Mouse (Mus musculus) hematopoietic stem cell, adult 5-6 weeks (primary cell): Measurements from ENCODE around the gene Isy1. TPM values are rescaled to one million over a fixed set of nuclear protein-coding genes. Genes with fewer than 3 reads are reported as not detected.

ENCODE experiments used
- ATAC-seq, 2 experiments: fragments of 125-278 bp in 1 of 2; replicated peaks in 1 of 2; 2 replicates each; pipeline ENCODE4 v1.8.0; 2016 to 2017; ENCODE audit warnings: inconsistent platforms in 2 of 2, mild to moderate bottlenecking in 2 of 2, moderate number of reproducible peaks in 2 of 2, low read depth in 1 of 2, moderate TSS enrichment in 1 of 2; ENCODE audit not compliant: low FRiP score in 2 of 2, poor library complexity in 2 of 2, severe bottlenecking in 2 of 2, insufficient read depth in 1 of 2, low TSS enrichment in 1 of 2
- total RNA-seq: library from RNA; stranded (forward); fragments of 172-1452, 232-1000 nt; gene quantifications from 2 replicates; pipeline ENCODE4 v1.2.3, GENCODE M21; 2017

Gene Isy1
- total RNA-seq, 1 experiment from 2014 or later: 197 TPM

DNA sequence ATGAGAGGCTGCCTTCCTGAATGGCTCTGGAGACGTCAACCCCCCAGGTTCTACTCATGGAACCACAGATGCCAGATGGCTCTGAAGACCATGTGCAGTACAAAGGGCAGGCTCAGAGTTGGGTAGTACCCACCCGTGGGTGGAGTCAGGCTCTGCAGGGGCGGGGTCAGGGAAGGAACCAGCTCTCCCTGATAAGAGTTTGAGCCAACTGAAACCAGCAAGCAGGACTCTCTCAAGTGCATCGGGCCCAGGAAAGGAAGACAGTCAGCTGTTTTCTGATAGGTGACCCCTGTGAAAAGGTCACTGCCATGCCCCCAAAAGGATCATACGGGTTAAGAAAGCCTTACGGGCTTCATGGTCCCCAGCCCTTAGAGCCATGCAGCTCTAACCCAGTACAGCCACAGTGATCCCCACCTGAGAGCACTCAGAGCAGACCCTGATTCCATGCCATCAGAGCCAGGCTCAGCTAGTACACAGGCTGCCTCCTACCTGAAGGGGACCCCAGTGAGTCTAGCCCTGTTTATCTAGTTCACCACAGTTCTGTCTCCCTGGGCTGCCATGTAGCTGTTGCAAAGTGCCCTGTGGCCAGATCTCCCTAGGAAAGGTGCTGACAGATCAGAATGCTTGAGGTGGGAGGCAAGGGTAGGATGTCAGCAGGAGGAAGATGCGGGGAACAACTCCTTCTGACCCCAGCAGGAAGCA is 47.7 kb downstream of the Isy1 start:
- peak; percentile 72 to 73 for ATAC-seq

DNA sequence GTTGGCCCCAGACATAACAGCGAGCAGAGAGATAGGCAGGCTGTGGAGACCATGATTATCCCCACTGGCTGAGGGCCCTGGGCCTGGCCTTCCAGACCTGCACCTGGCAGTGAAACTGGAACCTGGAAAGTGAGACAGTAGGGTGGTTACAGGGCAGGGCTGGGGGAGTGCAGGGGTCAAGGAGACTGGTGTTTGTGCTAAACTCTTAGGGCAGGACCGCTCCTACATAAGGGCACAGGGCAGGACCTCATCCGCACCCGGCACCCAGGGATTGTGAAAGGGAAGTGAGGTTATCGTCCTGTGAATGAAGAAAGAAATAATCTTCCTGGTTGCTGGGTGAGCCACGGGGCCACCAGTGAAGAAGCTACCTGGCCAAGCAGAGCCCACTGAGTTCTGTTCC is 48.8 kb downstream of the Isy1 start:
- ATAC-seq: no peak

DNA sequence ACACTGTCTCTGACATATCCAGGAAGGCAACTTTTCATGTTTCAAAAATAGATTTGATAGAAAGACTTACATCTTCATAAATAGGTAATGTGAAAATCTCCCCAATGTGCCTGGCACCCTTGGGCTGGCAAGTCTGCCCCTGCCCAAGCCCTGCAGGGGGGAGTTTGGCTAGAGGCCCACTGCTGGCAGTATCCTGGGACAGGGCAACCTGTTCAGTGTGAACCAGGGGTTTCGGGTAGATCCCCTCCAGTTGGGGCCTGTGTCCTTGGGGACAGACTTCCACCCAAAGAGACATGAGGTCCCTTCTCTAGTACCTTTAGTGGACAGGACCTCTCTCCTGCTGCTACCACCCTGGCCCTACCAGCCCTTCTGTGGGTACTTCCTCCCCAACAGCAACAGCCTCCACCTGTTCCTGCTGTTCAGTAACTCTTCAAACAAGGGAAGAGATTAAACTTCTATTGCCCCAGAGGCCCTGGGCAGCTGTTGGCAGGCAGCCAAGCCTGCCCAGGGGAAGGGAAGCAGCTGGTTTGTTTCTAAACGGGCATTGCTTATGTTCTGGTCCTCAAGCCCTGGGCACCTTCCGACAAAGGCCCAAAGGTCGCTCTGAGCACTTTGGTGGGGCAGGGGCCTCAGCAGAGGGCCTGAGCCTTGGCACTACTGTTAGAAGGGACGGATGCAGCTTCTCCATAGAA is 49.6 kb downstream of the Isy1 start:
- peak; percentile 57 to 68 for ATAC-seq

DNA sequence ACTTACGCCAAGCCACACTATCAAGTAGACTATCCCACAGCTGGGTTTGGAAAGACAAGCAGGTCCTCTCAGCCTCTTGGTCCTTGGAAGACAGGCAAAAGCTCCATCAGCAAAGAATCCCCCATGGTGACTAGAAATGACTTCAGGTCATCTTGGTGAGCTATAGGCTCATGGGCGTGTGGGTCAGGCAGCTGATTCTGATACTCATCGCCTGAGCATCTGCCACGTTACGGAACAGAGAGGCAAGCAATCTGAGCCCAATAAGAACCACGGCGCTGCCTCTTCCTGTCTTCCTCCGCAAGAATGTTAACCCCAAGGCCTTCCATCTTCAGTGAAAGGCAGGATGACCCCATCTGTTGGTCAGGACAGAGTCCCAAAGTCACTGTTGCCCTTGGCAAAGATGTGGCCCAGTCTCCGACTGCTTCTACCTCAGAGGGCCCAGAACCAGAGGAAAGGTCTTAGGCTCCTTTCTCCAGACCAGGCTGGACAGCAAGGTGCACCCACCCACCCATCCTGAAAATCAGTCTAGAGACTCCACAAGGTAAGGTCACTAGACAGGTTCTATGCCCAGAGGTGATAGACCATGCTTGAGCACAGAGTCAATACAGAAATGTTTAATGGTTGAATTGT is 50.2 kb downstream of the Isy1 start:
- ATAC-seq: no peak

DNA sequence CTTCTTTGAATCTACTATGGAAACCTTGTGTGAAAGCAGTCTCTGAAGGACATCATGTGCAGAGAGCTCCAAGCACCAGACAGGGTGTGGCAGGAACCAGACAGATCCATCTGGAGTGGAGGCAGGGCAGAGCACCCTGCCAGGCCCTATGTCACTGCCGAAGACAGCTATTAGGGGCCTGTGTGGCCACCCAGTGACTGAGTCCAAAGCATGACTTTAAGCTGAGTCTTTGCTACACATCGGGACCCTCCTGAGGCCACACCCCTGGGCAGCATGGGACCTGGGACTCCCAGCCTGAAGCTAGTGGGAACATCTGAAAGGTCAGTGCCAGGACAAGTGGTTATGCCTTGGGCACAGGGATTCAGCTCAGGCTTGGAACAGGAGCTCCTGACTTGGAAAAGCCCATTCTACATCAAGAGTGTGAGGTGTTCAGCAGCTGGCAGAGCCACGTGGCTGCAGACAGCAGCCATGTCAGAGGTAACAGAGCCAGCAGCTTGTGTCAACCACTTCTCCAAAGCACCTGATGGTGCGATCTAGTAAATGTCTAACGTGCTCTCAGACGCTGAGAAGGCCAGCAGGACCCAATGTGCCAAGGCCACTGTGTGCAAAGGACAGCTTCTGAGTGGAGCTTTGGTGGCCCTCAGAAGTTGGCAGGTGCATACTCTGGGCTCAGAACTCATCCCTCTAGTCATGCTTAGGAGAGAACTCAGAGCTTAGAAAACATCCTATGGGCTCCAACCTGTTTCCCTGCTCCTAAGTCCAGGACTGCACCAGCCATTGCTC is 51.3 kb downstream of the Isy1 start:
- no peak for ATAC-seq

DNA sequence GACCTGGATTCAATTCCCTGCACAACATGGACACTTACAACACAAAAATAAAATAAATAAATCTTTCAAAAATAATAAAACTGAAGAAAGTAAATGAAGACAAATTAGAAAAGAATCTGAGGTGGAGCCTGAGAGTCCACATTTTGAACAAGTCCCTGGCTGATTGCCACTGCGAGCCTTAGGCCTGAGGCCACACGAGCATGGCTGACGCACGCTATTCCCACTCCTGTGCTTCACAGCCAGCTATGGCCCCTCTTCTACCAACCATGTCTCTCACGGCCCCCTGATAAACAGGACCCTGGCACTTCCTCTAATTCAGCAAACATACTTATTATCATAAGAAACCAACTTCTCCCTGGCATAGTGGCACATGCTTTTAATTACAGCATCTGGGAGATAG is 52.0 kb downstream of the Isy1 start:
- ATAC-seq: no peak

DNA sequence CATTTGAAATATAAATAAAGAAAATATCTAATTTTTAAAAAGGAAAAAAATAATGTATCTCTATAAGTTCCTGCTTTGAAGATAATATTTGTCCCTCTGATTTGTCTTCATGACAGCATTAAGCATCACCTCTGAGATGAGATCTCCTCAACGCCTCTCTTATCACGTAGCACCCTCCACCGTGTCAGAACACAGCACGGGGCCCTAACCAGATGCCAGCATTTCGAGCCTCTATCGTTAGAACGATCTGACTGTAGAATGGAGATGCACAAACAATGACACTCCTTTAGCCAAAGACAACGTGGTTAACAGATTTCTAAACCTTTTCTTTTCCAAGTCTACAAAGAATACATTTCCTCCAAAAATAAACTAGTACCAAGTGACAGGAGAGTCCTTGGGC is 54.6 kb downstream of the Isy1 start:
- ATAC-seq: no peak

DNA sequence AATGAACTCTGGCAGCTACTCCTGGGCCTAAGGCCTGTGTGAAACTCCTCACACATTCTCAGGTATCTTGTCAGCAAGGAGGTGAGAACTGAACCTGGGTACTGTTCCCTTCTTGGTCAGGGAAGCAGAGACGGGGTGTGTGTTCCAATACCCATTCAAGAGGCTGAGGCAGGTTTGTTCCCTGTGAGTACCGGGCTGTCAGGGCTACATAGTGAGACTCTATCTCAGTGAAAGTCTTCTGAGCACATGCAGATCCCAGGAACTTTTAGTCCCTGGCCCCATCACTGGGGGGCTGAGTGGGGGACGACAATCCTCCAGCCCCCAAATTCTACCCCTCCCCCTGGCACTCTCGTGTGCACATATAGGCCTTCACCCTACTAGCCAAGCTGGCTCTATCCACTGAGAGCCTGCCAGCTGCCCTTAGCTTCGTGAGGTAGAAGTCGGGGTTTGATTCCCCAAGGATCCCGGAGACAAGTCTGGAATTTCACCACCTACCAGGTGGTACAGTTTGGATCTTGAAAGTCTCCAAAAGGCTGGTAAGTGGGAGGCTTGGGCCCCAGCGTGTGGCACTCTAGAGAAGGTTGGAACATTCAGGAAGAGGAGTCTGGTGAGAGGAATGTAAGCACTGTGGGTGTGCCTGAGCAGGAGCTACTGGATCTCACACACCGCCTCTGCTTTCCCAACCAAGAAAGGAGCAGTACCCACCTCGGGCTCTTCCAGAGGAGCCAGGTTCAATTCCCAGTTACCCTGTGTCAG is 57.9 kb downstream of the Isy1 start:
- ATAC-seq: no peak

DNA sequence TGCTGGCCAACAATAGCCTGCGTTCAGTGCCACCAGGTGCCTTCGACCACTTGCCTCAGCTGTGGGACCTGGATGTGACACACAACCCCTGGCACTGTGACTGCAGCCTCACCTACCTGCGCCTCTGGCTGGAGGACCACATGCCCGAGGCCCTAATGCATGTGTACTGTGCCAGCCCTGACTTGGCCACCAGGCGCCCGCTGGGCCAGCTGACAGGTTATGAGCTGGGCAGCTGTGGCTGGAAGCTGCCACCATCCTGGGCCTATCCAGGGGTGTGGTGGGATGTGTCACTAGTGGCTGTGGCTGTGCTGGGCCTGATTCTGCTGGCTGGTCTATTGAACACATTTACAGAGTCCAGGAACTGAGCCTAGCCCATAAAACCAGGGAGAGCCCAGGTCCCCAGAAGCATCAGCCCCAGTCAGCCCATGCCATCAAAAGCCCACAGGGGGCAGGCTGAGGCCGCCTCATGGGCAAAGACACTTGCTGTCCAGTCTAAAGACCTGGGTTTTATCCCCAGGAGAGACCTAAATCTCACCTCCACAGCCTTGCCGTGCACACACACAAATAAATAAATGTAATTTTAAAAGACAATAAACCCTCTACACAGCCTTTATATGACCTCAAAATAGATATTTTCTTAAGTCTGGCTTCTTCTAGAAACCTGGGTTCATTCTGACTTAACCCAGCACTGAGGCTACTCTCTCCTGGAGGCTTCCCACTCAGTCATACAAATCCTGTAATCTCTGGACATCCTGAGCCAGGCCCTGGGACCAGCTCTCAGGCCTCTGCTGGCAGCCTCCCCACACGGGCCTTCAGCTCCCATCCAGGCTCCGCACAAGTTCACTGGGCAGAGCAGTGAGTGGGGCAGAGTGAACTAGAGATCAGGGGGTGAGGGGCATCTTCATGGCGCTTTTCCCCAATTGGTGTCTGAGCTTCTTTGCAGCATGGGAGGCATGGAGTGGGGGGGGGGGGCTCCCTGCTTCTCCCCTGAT is 59.1 kb downstream of the Isy1 start:
- ATAC-seq: no peak

DNA sequence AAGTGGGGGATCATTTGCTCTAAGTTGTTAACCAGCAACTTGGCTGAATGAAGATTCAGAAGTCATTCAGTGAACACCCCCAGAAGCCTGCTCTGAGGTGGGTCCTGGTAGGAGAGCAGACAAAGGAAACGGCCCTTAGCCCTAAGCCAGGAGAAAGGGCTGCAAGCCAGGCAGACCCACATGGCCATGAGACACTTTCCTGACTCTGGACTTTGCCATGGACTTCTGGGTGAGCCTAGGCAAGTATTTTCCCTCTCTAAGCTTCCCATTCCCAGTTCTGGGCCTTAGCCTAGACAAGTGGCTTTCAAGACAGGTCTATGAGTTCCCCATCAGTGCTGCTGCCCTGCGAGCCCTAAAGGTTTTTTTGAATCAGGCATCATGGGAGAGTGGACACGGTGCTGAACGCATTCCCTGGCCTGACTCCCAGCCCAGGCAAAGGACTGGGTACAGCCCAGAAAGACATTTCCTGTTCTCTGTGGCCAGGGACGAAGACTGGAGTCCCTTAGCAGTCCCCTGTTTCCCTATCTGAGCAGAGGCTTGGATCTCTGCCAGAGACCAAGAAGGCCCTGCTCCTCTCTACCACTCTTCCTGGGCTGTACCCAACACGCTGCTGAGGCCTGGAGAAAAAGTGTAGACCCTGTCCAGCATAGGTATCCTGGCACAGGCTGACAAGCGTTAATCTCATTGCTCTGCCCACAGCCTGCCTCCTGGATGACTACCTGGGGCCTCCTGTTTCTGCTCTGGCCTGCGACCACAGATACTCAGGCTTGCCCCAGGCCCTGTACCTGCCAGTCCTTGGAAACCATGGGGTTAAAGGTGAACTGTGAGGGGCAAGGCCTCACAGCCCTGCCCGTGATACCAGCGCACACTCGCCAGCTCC is 60.1 kb downstream of the Isy1 start:
- peak; percentile 22 to 34 for ATAC-seq

DNA sequence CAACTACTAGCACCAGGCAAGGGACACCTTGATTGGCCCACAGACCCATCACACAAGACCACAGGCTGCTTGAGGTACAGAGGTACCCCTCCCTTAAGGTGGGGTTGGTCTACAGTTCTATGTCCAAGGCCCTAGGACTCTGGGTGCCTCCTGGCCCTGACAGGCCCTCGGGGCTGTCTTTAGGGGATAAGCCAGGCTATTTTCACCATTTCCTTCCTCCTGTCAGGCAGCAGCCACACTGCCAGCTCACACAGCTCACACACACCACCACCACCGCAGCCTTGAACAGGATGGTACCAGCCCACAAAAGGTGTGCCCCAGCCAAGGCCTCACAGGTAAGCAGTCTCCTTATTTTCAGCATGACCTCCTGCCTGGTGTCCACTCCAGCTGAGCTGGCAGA is 60.8 kb downstream of the Isy1 start, which contains the start of gene Gp9:
Gene Gp9 (plus strand): TSS at position 231 of the 400 bp plus-strand sequence.
- peak; percentile 81 to 83 for ATAC-seq

DNA sequence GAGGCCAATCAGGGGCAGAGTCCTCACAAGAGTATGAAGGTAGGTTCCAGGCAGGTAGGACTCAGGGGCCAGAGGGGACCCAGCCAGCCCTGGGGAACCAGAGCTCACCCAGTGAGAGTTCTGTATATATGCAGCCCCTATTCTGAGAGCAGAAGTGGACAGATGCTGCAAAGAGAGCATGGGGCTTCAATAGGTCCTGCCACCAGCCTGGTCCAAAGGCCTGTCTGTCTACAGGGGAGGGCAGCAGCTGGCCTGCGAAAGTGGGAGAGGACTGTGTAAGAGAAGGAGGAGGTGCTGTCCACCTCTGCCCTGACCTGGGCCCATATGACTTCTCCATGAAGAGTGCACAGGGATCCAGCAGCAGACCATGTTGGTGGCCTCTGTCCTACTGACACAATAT is 61.9 kb downstream of the Isy1 start:
- no peak for ATAC-seq

DNA sequence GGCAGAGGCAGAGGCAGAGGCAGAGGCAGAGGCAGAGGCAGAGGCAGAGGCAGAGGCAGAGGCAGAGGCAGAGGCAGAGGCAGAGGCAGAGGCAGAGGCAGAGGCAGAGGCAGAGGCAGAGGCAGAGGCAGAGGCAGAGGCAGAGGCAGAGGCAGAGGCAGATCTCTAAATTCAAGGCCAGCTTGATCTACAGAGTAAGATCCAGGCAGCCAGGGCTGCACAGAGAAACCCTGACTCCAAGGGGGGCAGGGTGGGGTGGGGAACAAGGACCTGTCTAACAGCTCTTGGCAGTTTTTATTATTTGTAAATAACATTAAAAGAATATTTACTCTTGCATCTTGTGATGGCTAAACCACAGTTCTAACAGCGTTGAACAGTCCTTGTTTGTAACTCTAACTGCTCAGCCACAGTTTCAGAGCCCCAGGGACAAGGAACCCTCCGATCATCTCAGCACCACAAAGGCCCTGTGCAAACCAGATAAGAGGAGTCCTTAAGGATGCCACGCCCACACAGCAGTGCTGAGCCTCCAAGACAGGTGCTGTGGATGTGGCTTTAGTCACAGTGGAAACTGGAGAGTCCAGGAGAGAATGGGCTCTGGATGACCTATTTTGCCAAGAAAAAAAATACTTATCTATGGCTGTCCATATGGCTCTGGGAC is 62.9 kb downstream of the Isy1 start:
- ATAC-seq: peak; percentile 52 to 70; a peak in 3 of 4 replicates

DNA sequence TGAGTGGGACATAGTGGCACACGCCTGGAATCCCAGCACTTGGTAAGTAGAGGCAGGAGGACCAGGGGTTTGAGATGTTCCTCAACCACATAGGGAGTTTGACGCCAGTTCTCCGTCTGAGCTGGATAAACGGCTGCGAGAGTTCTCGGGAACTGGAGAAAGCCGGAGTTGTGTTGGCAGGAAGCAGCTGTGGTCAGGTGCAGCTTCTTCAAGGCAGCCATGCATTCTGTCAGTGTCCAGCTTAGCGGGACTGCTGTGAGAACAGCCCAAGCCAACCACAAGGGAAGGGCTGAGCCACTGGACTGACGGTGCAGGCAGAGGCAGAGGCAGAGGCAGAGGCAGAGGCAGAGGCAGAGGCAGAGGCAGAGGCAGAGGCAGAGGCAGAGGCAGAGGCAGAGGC is 63.7 kb downstream of the Isy1 start:
- no peak for ATAC-seq

DNA sequence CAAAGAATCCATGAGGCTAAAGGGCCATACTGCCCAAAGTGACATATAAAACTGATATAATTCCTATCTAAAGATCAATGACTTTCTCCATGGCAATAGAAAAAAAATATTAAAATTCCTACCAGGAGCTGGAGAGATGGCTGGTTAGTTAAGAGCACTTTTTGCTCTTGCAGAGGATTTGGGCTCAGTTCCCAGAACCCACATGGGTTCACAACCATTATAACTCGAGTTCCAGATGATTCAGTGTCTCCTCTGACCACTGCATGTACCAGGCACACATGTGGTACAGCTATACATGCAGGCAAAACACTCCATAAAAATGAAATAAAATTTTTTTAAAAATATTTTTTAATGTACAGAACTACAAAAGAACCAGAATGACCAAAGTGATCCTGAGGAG is 64.1 kb downstream of the Isy1 start:
- no peak for ATAC-seq
